Mouse (Mus musculus) kidney, embryonic 15.5 days (tissue): Measurements from ENCODE around the gene Hcn4. TPM values are rescaled to one million over a fixed set of nuclear protein-coding genes. Genes with fewer than 3 reads are reported as not detected.

ENCODE experiments used
- ATAC-seq: fragments of 200-750 bp; cut with Nextera tagmentation; replicated peaks from 2 replicates; pipeline ENCODE4 v1.8.0; 2017; ENCODE audit warnings: moderate TSS enrichment; ENCODE audit not compliant: low FRiP score
- H3K27ac ChIP-seq: fragments of 300-500 bp; sonication (generic); 2 replicates; pipeline ENCODE4 v1.5.1; 2015; ENCODE audit warnings: mild to moderate bottlenecking, inconsistent platforms
- H3K27me3 ChIP-seq: fragments of 300-500 bp; sonication (generic); 2 replicates; pipeline ENCODE4 v1.6.1; 2015; ENCODE audit warnings: inconsistent platforms
- H3K36me3 ChIP-seq: fragments of 300-500 bp; sonication (generic); 2 replicates; pipeline ENCODE4 v1.6.1; 2015; ENCODE audit warnings: inconsistent platforms
- H3K4me1 ChIP-seq: fragments of 300-500 bp; sonication (generic); 2 replicates; pipeline ENCODE4 v1.6.1; 2015; ENCODE audit warnings: inconsistent platforms
- H3K4me2 ChIP-seq: fragments of 300-500 bp; sonication (generic); 2 replicates; pipeline ENCODE4 v1.6.1; 2015; ENCODE audit warnings: moderate library complexity, mild to moderate bottlenecking, inconsistent platforms
- H3K4me3 ChIP-seq: fragments of 300-500 bp; sonication (generic); replicated peaks from 2 replicates; pipeline ENCODE4 v1.5.1; 2015; ENCODE audit warnings: mild to moderate bottlenecking, inconsistent platforms
- H3K9ac ChIP-seq: fragments of 300-500 bp; sonication (generic); 2 replicates; pipeline ENCODE4 v1.6.1; 2015; ENCODE audit warnings: mild to moderate bottlenecking, inconsistent platforms
- H3K9me3 ChIP-seq: fragments of 300-500 bp; sonication (generic); replicated peaks from 2 replicates; pipeline ENCODE4 v1.6.1; 2016; ENCODE audit warnings: inconsistent platforms
- WGBS: fragments of 180-500 bp; shearing (Covaris S2); methylation state at CpG from one replicate; pipeline ENCODE4 v1.1.7; 2015; ENCODE audit warnings: mixed read lengths; 5-methylcytosine and 5-hydroxymethylcytosine counted together
- polyA plus RNA-seq: library from polyadenylated mRNA; unstranded; fragments of >200 nt; fragmentation: Nextera tagmentation; extraction: Ambion mirVana; gene quantifications from 2 replicates; pipeline ENCODE4 v1.2.1, GENCODE M21; 2015

Gene Hcn4
- 0.26 and 0.40 TPM in 2 replicates for polyA plus RNA-seq

DNA sequence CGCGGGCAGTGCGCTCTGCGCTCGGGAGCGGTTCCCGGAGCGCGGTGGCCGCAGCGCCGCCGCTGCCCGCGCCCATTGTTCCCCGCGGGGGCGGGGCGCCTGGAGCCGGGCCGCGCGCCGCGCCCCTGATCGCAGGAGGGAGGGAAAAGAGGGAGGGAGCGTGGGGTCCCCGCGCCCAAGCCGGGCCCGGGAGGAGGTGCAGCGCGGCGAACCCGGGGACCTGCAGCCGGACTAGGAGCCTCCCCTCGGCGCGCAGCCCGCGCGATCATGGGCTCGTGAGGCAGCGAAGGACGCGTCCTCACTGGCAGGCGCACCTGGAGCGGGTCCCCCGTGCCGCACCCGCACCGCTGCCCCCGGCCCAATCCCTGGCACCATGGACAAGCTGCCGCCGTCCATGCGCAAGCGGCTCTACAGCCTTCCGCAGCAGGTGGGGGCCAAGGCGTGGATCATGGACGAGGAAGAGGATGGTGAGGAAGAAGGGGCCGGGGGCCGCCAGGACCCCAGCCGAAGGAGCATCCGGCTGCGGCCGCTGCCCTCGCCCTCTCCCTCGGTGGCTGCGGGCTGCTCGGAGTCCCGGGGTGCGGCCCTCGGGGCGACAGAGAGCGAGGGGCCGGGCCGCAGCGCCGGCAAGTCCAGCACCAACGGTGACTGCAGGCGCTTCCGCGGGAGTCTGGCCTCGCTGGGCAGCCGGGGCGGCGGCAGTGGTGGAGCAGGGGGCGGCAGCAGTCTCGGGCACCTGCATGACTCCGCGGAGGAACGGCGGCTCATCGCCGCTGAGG is at the start of gene Hcn4:
Gene Hcn4, plus strand, starts transcription at position 274 of the 779 bp plus-strand sequence.
- peak; percentile 8 for ATAC-seq
- H3K9ac ChIP-seq, result peak within 1 kb of the TSS; percentile 53
- under 1% methylated on average over 86 of the region's 95 CpGs for WGBS
- H3K9me3 ChIP-seq, result no peaks in the 10 kb centered on the region
- peaks cover 85% of the 10 kb centered on the region for H3K27me3 ChIP-seq
- peak within 1 kb of the TSS; percentile 77 for H3K4me3 ChIP-seq
- H3K27ac ChIP-seq, result 0 out of 2 replicates have a peak within 1 kb of the TSS, but pooled peaks have one; percentile 22
- H3K36me3 ChIP-seq, result no peaks in the 10 kb centered on the region
- H3K4me2 ChIP-seq, result peak within 1 kb of the TSS; percentile 100
- H3K4me1 ChIP-seq, result peaks cover 26% of the 10 kb centered on the region

DNA sequence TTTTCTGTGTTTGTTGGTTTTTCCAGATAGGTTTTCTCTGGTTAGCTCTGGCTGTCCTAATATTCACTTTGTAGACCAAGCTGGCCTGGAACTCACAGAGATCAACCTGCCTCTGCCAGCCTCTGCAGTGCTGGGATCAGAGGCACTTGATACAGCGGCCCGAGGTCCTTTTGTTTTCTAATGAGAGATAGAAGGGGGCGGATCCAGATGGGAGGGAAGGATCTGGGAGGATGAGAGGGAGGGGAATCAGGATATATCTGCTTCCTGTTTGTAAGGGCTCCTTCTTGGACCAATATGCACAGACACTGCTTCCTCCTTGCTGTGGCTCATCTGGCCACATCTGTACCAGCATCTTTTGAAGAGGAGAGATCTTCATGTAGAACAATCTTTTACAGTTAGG is 48.5 kb upstream of the Hcn4 start:
- Histone ChIP-seq H3K4me3 (no peak overlapping the region), H3K4me1 (0 out of 2 replicates have a peak, but pooled peaks cover 4% of the 10 kb centered on the region), H3K9me3 (no peaks in the 10 kb centered on the region), H3K9ac (no peak overlapping the region), H3K27me3 (no peaks in the 10 kb centered on the region), H3K27ac (no peak overlapping the region), H3K4me2 (no peak overlapping the region), H3K36me3 (no peaks in the 10 kb centered on the region)
- ATAC-seq, result no peak
- 64% methylated on average over 3 of the region's 3 CpGs for WGBS

DNA sequence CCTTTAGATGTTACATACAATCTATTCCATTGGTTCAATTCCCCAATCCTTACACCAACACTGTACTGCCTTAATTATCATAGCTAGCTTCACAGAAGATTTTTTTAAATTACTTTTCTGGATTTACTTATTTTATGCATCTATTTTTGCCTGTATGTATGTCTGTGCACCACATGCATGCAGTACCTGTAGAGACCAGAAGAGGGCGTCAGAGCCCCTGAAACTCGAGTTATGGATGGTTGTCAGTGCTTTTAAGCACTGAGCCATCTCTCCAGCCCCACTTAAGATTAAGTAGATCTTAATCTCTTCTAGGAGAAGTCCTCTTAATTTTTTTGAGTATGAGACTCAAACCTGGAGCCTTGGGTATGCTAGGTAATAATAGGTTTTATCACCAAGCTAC is 47.8 kb upstream of the Hcn4 start:
- Histone ChIP-seq H3K4me3 (no peak overlapping the region), H3K4me1 (no peaks in the 10 kb centered on the region), H3K27me3 (no peaks in the 10 kb centered on the region), H3K4me2 (no peak overlapping the region), H3K36me3 (no peaks in the 10 kb centered on the region), H3K9ac (no peak overlapping the region), H3K27ac (no peak overlapping the region), H3K9me3 (no peaks in the 10 kb centered on the region)
- WGBS, result 19% methylated on average over 2 of the region's 2 CpGs
- no peak for ATAC-seq

DNA sequence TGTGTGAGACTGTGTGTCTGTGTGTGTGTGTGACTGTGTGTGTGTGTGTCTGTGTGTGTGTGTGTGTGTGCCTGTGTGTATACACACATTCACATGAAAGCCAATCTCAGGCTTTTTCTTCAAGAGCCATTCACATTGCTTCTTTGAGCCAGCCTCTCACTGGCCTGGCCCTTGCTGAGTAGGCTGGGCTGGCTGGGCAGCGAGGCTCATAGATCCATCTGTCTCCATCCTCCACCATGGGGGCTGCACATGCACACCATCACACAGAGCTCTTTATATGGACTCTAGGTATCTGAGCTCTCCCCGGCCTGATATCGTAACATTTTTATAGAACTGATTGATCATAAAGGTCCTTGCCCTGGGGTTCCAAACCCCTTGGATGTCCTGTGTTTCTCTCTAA is 33.7 kb upstream of the Hcn4 start:
- Histone ChIP-seq H3K4me1 (no peaks in the 10 kb centered on the region), H3K4me2 (no peak overlapping the region), H3K36me3 (no peaks in the 10 kb centered on the region), H3K27me3 (no peaks in the 10 kb centered on the region), H3K9ac (no peak overlapping the region), H3K9me3 (no peaks in the 10 kb centered on the region), H3K4me3 (no peak overlapping the region), H3K27ac (no peak overlapping the region)
- no peak for ATAC-seq
- WGBS, result 85% methylated on average over 3 of the region's 3 CpGs

- Histone ChIP-seq H3K27ac (no peak overlapping the region), H3K9ac (no peak overlapping the region), H3K4me2 (no peak overlapping the region), H3K36me3 (no peaks in the 10 kb centered on the region), H3K27me3 (no peaks in the 10 kb centered on the region), H3K9me3 (no peaks in the 10 kb centered on the region), H3K4me1 (peaks cover 11% of the 10 kb centered on the region), H3K4me3 (no peak overlapping the region)
- ATAC-seq, result no peak
- WGBS, result 74% methylated on average over 7 of the region's 7 CpGs
These were observed 25.1 kb upstream of the Hcn4 start for GRCm38 (mm10) chr9:58798155-58798554.

GRCm38 (mm10) chr9:58801441-58801840 is 21.8 kb upstream of the Hcn4 start:
- H3K27ac ChIP-seq, result no peak overlapping the region
- no peaks in the 10 kb centered on the region for H3K36me3 ChIP-seq

DNA sequence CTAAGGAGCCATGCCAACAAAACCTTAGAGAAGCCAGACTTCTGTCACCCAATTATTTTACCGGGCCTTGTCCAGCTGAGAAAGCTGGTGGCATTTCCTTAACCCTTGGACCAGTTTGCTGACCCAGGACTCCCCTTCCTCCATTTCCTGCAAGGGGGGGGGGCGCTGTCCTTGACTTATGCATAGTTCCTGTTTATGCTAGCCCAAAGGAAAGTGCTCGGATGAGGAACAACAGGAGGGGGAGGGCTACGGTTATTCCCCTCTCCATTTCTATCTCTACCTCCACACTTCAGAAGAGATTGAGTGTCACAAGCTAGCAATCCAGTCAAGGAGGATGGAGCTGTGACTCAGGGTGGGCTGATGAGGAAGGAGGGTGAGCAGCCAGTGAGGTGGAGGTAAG is 20.9 kb upstream of the Hcn4 start:
- no peaks in the 10 kb centered on the region for H3K36me3 ChIP-seq
- H3K9me3 ChIP-seq, result no peaks in the 10 kb centered on the region
- H3K4me3 ChIP-seq, result no peak overlapping the region
- ATAC-seq, result no peak
- peaks cover 6% of the 10 kb centered on the region; the same call in 1 of the 2 replicates for H3K27me3 ChIP-seq
- no peak overlapping the region for H3K4me2 ChIP-seq
- peaks cover 24% of the 10 kb centered on the region for H3K4me1 ChIP-seq
- WGBS, result 36% methylated on average over 4 of the region's 4 CpGs
- no peak overlapping the region; the same call in 1 of the 2 replicates for H3K27ac ChIP-seq
- H3K9ac ChIP-seq, result no peak overlapping the region

More at GRCm38 (mm10) chr9:58801441-58801840, 21.8 kb upstream of the Hcn4 start:
- H3K27me3 ChIP-seq, result no peaks in the 10 kb centered on the region
- H3K4me3 ChIP-seq, result no peak overlapping the region
- no peak for ATAC-seq
- H3K9me3 ChIP-seq, result no peaks in the 10 kb centered on the region
- no peak overlapping the region for H3K9ac ChIP-seq
- 72% methylated on average over 2 of the region's 2 CpGs for WGBS
- no peak overlapping the region for H3K4me2 ChIP-seq
- H3K4me1 ChIP-seq, result peaks cover 21% of the 10 kb centered on the region

GRCm38 (mm10) chr9:58802802-58803201 is 20.4 kb upstream of the Hcn4 start:
- WGBS, result 28% methylated on average over 5 of the region's 5 CpGs
- no peak for ATAC-seq
- H3K4me1 ChIP-seq, result peaks cover 24% of the 10 kb centered on the region

GRCm38 (mm10) chr9:58805601-58806318 is 17.5 kb upstream of the Hcn4 start:
- peak overlapping the region; percentile 63 for H3K4me2 ChIP-seq
- ATAC-seq, result no peak; the same call in 1 of the 2 replicates
- H3K9me3 ChIP-seq, result no peaks in the 10 kb centered on the region
- no peak overlapping the region for H3K27ac ChIP-seq
- WGBS, result 9% methylated on average over 15 of the region's 15 CpGs
- H3K4me3 ChIP-seq, result peak overlapping the region; percentile 35
- peaks cover 24% of the 10 kb centered on the region for H3K4me1 ChIP-seq
- H3K27me3 ChIP-seq, result peaks cover 13% of the 10 kb centered on the region; the same call in 1 of the 2 replicates
- 0 out of 2 replicates have a peak overlapping the region, but pooled peaks have one; percentile 36 for H3K9ac ChIP-seq
- no peaks in the 10 kb centered on the region for H3K36me3 ChIP-seq

More at GRCm38 (mm10) chr9:58802802-58803201, 20.4 kb upstream of the Hcn4 start:
- Histone ChIP-seq H3K9ac (no peak overlapping the region), H3K27ac (no peak overlapping the region; the same call in 1 of the 2 replicates), H3K4me2 (no peak overlapping the region), H3K27me3 (peaks cover 11% of the 10 kb centered on the region; the same call in 1 of the 2 replicates), H3K4me3 (no peak overlapping the region), H3K36me3 (no peaks in the 10 kb centered on the region), H3K9me3 (no peaks in the 10 kb centered on the region)

DNA sequence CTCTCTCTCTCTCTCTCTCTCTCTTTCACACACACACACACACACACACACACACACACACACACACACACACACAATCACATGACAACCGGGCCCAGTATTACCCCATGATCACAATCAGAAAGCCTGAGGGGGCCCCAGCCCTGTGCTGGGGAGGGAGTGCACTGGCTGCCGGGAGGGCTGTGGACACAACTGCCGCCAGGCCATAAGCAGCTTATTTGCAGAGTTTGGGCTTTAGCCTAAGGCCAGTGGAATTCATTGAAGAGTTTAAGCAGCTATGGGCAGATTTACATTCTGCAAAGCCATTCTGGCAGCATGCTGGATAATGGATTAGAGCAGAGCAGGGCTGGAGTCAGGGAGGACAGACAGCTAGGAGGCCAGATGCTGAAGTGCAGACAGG is 12.0 kb upstream of the Hcn4 start:
- 57% methylated on average over 3 of the region's 3 CpGs for WGBS
- Histone ChIP-seq H3K4me2 (no peak overlapping the region), H3K27me3 (peaks cover 20% of the 10 kb centered on the region; the same call in 1 of the 2 replicates)

DNA sequence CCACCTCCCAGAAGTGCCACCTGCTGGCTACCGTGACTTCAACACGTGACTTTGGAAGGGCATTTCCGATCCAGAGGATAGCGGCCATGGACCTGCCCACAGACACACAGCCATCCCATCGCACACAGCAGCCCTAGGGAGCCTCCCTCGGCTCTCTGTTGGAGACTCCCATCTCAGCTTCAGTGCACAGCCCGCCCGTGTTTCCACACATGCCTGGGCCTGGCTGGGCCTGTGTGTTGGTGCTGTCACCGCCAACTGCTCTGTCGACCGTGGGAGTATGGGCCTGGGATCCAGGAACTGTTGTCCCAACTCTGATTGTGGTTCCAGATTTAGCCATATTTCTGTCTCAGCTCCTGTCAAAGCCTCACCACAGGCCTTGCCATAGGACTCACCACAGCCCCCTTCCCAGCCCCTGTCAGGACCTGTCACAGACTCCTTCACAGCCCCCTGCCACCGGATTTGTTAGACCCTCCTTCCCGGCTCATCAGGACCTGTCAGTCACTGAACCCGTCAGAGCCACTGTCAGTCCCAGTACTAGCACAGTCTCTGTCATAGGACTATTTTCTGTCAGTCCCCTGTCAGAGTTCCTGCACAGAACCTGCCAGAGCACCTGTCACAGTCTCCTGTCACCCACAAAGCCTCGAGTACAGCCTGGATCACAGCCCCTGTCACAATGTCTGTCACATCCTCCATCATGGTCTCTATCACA is 7.5 kb upstream of the Hcn4 start:
- 43% methylated on average over 15 of the region's 15 CpGs for WGBS
- Histone ChIP-seq H3K4me1 (peaks cover 9% of the 10 kb centered on the region), H3K36me3 (no peaks in the 10 kb centered on the region), H3K4me3 (no peak overlapping the region), H3K4me2 (no peak overlapping the region), H3K27me3 (peaks cover 45% of the 10 kb centered on the region), H3K27ac (no peak overlapping the region), H3K9ac (no peak overlapping the region), H3K9me3 (no peaks in the 10 kb centered on the region)
- ATAC-seq, result peak; percentile 74; the same call in 1 of the 2 replicates

More for the DNA sequence above, 12.0 kb upstream of the Hcn4 start:
- Histone ChIP-seq H3K36me3 (no peaks in the 10 kb centered on the region), H3K4me1 (peaks cover 9% of the 10 kb centered on the region), H3K4me3 (no peak overlapping the region), H3K27ac (no peak overlapping the region), H3K9ac (no peak overlapping the region), H3K9me3 (no peaks in the 10 kb centered on the region)
- no peak for ATAC-seq
